ENCODE assay signal across 8 mouse cellular contexts in the genomic region with DNA sequence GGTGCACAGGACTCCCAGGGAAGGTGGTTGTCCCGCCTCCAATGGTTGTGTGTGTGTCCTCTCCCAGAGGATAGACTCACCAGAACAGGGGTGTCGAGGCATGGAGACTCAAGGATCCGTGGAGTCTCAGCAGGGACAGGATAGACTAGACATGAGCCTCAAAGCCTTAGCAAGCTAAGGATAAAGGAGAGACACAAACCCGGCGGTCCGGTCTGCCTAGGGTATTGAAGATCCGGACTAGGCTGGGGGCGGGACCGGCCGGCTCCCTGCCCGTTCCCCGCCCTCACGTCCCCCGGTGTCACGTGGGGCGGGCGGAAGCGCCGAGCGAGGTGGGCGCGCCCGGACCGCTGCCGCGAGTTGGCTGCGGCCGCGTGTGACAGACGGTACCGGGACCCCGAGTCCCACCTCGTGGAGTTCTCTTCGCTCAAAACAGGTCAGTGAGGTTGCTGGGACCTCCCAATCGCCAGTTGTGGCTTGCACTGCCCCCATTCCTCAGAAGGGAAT. TPM values are rescaled to one million over a fixed set of nuclear protein-coding genes. Genes with fewer than 3 reads are reported as not detected.
DNase-seq lines count a peak whose midpoint lies in the region; ATAC-seq lines count a peak whose summit lies in the region.

Arap1 (plus strand) TSS at position 301 of the 504 bp plus-strand sequence.

- under 1% methylated on average over 35 of the region's 35 CpGs for WGBS in intestine, embryonic 15.5 days
- under 1% methylated on average over 35 of the region's 35 CpGs for WGBS in limb, embryonic 12.5 days
- under 1% methylated on average over 34 of the region's 35 CpGs for WGBS in midbrain, embryonic 12.5 days
- WGBS in stomach, embryonic 14.5 days: under 1% methylated on average over 34 of the region's 35 CpGs

- ATAC-seq in intestine, embryonic 15.5 days: peak; percentile 89
- peak; percentile 43 for ATAC-seq in limb, embryonic 12.5 days (ENCODE audit: insufficient number of reproducible peaks, insufficient read depth, low FRiP score, low TSS enrichment, low read depth)
- ATAC-seq in midbrain, embryonic 12.5 days (ENCODE audit: low FRiP score, low read depth): peak; percentile 75
- ATAC-seq in stomach, embryonic 14.5 days (ENCODE audit: insufficient number of reproducible peaks, insufficient read depth, low FRiP score, low read depth): peak; percentile 70

- H3K4me1 ChIP-seq in intestine, embryonic 15.5 days (replicated peaks): peaks cover 17% of the 10 kb centered on the region
- peaks cover 34% of the 10 kb centered on the region for H3K4me1 ChIP-seq in limb, embryonic 12.5 days (replicated peaks)
- peaks cover 17% of the 10 kb centered on the region; the same call in 1 of the 2 replicates for H3K4me1 ChIP-seq in midbrain, embryonic 12.5 days
- peaks cover 12% of the 10 kb centered on the region; the same call in 1 of the 2 replicates for H3K4me1 ChIP-seq in stomach, embryonic 14.5 days (ENCODE audit: control insufficient read depth, insufficient read depth, low read length)

- H3K27ac ChIP-seq in intestine, embryonic 15.5 days: peak within 1 kb of the TSS; percentile 42; the same call in 1 of the 2 replicates
- H3K27ac ChIP-seq in limb, embryonic 12.5 days: no peak within 1 kb of the TSS
- H3K27ac ChIP-seq in midbrain, embryonic 12.5 days (replicated peaks): no peak within 1 kb of the TSS
- no peak within 1 kb of the TSS for H3K27ac ChIP-seq in stomach, embryonic 14.5 days (ENCODE audit: low read length)

- no peaks in the 10 kb centered on the region for H3K27me3 ChIP-seq in intestine, embryonic 15.5 days (replicated peaks)
- peaks cover 14% of the 10 kb centered on the region for H3K27me3 ChIP-seq in limb, embryonic 12.5 days
- H3K27me3 ChIP-seq in midbrain, embryonic 12.5 days: peaks cover 22% of the 10 kb centered on the region
- no peaks in the 10 kb centered on the region for H3K27me3 ChIP-seq in stomach, embryonic 14.5 days (ENCODE audit: control insufficient read depth, insufficient read depth, low read length)

- no peaks in the 10 kb centered on the region for H3K9me3 ChIP-seq in intestine, embryonic 15.5 days
- no peaks in the 10 kb centered on the region for H3K9me3 ChIP-seq in limb, embryonic 12.5 days
- no peaks in the 10 kb centered on the region for H3K9me3 ChIP-seq in midbrain, embryonic 12.5 days
- H3K9me3 ChIP-seq in stomach, embryonic 14.5 days (ENCODE audit: control insufficient read depth, low read depth, low read length): no peaks in the 10 kb centered on the region

- no peaks in the 10 kb centered on the region for H3K36me3 ChIP-seq in intestine, embryonic 15.5 days
- H3K36me3 ChIP-seq in limb, embryonic 12.5 days: peaks cover 7% of the 10 kb centered on the region; the same call in 1 of the 2 replicates
- no peaks in the 10 kb centered on the region for H3K36me3 ChIP-seq in midbrain, embryonic 12.5 days
- peaks cover 4% of the 10 kb centered on the region; the same call in 1 of the 2 replicates for H3K36me3 ChIP-seq in stomach, embryonic 14.5 days (ENCODE audit: control insufficient read depth, insufficient read depth, low read length)

- peak within 1 kb of the TSS; percentile 52 for H3K9ac ChIP-seq in intestine, embryonic 15.5 days
- H3K9ac ChIP-seq in limb, embryonic 12.5 days (replicated peaks): peak within 1 kb of the TSS; percentile 57
- H3K9ac ChIP-seq in midbrain, embryonic 12.5 days (replicated peaks): peak within 1 kb of the TSS; percentile 49
- peak within 1 kb of the TSS; percentile 18; the same call in 1 of the 2 replicates for H3K9ac ChIP-seq in stomach, embryonic 14.5 days (replicated peaks; ENCODE audit: low read depth, low read length)

- H3K4me2 ChIP-seq in intestine, embryonic 15.5 days (replicated peaks): peak within 1 kb of the TSS; percentile 81
- H3K4me2 ChIP-seq in limb, embryonic 12.5 days: peak within 1 kb of the TSS; percentile 95
- H3K4me2 ChIP-seq in midbrain, embryonic 12.5 days (replicated peaks): peak within 1 kb of the TSS; percentile 68
- H3K4me2 ChIP-seq in stomach, embryonic 14.5 days (replicated peaks; ENCODE audit: low read depth, low read length): peak within 1 kb of the TSS; percentile 98

- peak; percentile 37 for DNase-seq in right cerebral cortex, postnatal 25 days
- no peak for DNase-seq in right cerebral cortex, postnatal 36 days (ENCODE audit: low spot score in 2 of 2)
- DNase-seq in embryo, embryonic 10 days (ENCODE audit: low spot score): peak; percentile 73
- no peak for DNase-seq in gonadal fat pad, adult 2 months (ENCODE audit: low read depth)

- peak within 1 kb of the TSS; percentile 59 for H3K4me3 ChIP-seq in intestine, embryonic 15.5 days (replicated peaks)
- peak within 1 kb of the TSS; percentile 59 for H3K4me3 ChIP-seq in limb, embryonic 12.5 days (replicated peaks)
- peak within 1 kb of the TSS; percentile 41 for H3K4me3 ChIP-seq in midbrain, embryonic 12.5 days
- peak within 1 kb of the TSS; percentile 56 for H3K4me3 ChIP-seq in stomach, embryonic 14.5 days (ENCODE audit: low read depth, low read length)

RNA-seq across cellular contexts. Expression of gene Arap1, which starts in this region (rescaled TPM):
- polyA plus RNA-seq in gonadal fat pad, adult 2 months (2012; rRNA removed): 90.0 and 90.6 TPM in 2 replicates
- polyA plus RNA-seq in intestine, embryonic 15.5 days (2015; fragmentation: Nextera tagmentation; extraction: Ambion mirVana): 56.3 and 58.4 TPM in 2 replicates
- polyA plus RNA-seq in limb, embryonic 12.5 days (2016; fragmentation: Nextera tagmentation; extraction: Ambion mirVana): 18.0 and 24.0 TPM in 2 replicates
- 13.3 and 15.0 TPM in 2 replicates for polyA plus RNA-seq in midbrain, embryonic 12.5 days (2016; fragmentation: Nextera tagmentation; extraction: Ambion mirVana)
- polyA plus RNA-seq in stomach, embryonic 14.5 days (2014; fragmentation: Nextera tagmentation; extraction: Ambion mirVana): 119 and 131 TPM in 2 replicates

Comparison
In these comparisons a context has a peak if more than half of its experiments do, and no peak if none do; other contexts are left out.
1. DNase-seq: peak in right cerebral cortex, postnatal 25 days (single experiment) and embryo, embryonic 10 days (single experiment); none in right cerebral cortex, postnatal 36 days (0 of 2) and gonadal fat pad, adult 2 months (single experiment).
2. Peak in every context shown above with its lines, with median percentiles within 50 percentile points of each other: ATAC-seq, H3K4me2 ChIP-seq, H3K4me3 ChIP-seq and H3K9ac ChIP-seq.